Mouse (Mus musculus) cerebellum, adult 2 months (tissue): ENCODE measurements at regions not wholly inside any gene's neighbourhood (a gene's known extent, or its start where the extent isn't known, plus 50 kb on each side); places are given as distances from the start of the nearest gene placed in this dataset.
A peak's percentile ranks its signal among the peaks of the same experiment; 100 is the strongest.

Source experiments
- DNase-seq, 2 experiments: peaks; one replicate each; pipeline ENCODE4 v3.0.0; 2021
- H3K27ac ChIP-seq: fragments of 200-500 bp; 2 replicates; pipeline ENCODE4 v1.5.1; 2012; ENCODE audit warnings: low read length, control low read depth, inconsistent platforms; ENCODE audit not compliant: insufficient read depth
- H3K27me3 ChIP-seq: fragments of 200-500 bp; 2 replicates; pipeline ENCODE4 v1.6.1; 2012; ENCODE audit warnings: inconsistent platforms, mild to moderate bottlenecking, low read length, moderate library complexity; ENCODE audit not compliant: control insufficient read depth, insufficient read depth
- H3K4me1 ChIP-seq: fragments of 200-500 bp; 2 replicates; pipeline ENCODE4 v1.6.1; 2011; ENCODE audit warnings: low read length; ENCODE audit not compliant: control insufficient read depth, insufficient read depth
- H3K4me3 ChIP-seq: fragments of 200-500 bp; replicated peaks from 2 replicates; pipeline ENCODE3; 2011; ENCODE audit warnings: mild to moderate bottlenecking, low read depth, low read length, control low read depth; ENCODE audit not compliant: insufficient read depth
- CTCF ChIP-seq: fragments of 200-500 bp; IDR thresholded peaks from 2 replicates; pipeline ENCODE4 v1.5.1; 2011; ENCODE audit warnings: low read depth, mild to moderate bottlenecking, control low read depth, low read length, moderate library complexity, borderline replicate concordance; ENCODE audit not compliant: insufficient read depth
- POLR2A ChIP-seq: fragments of 200-500 bp; IDR thresholded peaks from 2 replicates; pipeline ENCODE4 v1.6.1; 2011; ENCODE audit warnings: low read length, control low read depth, borderline replicate concordance; ENCODE audit not compliant: insufficient read depth
- WGBS: fragments of 180-500 bp; shearing (Covaris S2); methylation state at CpG from one replicate; pipeline ENCODE4 v1.1.7; 2018; 5-methylcytosine and 5-hydroxymethylcytosine counted together

- DNase-seq = peak in 1 of 2 experiments; percentile 13
- TF ChIP-seq POLR2A = no peak
- TF ChIP-seq CTCF = no peak
- Histone ChIP-seq H3K27ac (no peak overlapping the region), H3K4me1 (no peaks in the 10 kb centered on the region), H3K27me3 (no peaks in the 10 kb centered on the region), H3K4me3 (no peak overlapping the region)
- WGBS = 30% methylated on average over 3 of the region's 3 CpGs
Measured at GRCm38 (mm10) chr10:17428315-17428714, 294.7 kb upstream of the Cited2 start.

GRCm38 (mm10) chr10:17431068-17431467 is 291.9 kb upstream of the Cited2 start:
- Histone ChIP-seq H3K27me3 (no peaks in the 10 kb centered on the region), H3K4me1 (no peaks in the 10 kb centered on the region), H3K4me3 (no peak overlapping the region), H3K27ac (no peak overlapping the region)
- TF ChIP-seq CTCF = no peak
- TF ChIP-seq POLR2A = no peak
- no peak for DNase-seq
- 64% methylated on average over 8 of the region's 8 CpGs for WGBS

GRCm38 (mm10) chr10:17434098-17434497 is 288.9 kb upstream of the Cited2 start:
- Histone ChIP-seq H3K4me3 (no peak overlapping the region), H3K27me3 (no peaks in the 10 kb centered on the region), H3K27ac (no peak overlapping the region), H3K4me1 (no peaks in the 10 kb centered on the region)
- WGBS = 76% methylated on average over 4 of the region's 4 CpGs
- TF ChIP-seq CTCF (no peak), POLR2A (no peak)
- no peak for DNase-seq

DNA sequence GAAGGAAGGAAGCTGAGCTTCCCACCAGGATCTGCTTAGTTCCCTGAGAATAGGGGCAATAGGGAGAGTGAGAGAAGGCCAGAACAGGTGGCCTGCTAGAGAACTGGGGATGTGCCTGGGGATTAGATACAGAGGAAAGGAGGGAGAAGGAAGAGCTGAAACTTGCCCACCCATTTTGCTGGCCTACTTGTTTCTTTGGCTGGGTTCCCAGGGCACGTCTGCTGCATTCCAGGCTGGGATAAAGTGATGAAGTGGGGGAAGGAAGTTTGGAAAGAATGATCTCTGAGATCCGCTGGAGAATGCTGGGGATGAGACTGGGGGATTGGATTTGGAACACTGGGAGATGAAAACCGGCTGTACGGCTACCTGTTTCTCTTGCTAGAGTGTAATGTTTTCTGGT is 272.8 kb upstream of the Cited2 start:
- Histone ChIP-seq H3K27me3 (no peaks in the 10 kb centered on the region), H3K4me3 (no peak overlapping the region), H3K27ac (no peak overlapping the region), H3K4me1 (no peaks in the 10 kb centered on the region)
- 51% methylated on average over 4 of the region's 4 CpGs for WGBS
- TF ChIP-seq CTCF (no peak), POLR2A (no peak)
- no peak for DNase-seq

GRCm38 (mm10) chr10:17470880-17471279 is 252.1 kb upstream of the Cited2 start:
- Histone ChIP-seq H3K4me3 (no peak overlapping the region), H3K4me1 (peaks cover 4% of the 10 kb centered on the region; the same call in 1 of the 2 replicates), H3K27ac (no peak overlapping the region), H3K27me3 (no peaks in the 10 kb centered on the region)
- TF ChIP-seq POLR2A (no peak), CTCF (no peak)
- DNase-seq = no peak
- 88% methylated on average over 4 of the region's 4 CpGs for WGBS

DNA sequence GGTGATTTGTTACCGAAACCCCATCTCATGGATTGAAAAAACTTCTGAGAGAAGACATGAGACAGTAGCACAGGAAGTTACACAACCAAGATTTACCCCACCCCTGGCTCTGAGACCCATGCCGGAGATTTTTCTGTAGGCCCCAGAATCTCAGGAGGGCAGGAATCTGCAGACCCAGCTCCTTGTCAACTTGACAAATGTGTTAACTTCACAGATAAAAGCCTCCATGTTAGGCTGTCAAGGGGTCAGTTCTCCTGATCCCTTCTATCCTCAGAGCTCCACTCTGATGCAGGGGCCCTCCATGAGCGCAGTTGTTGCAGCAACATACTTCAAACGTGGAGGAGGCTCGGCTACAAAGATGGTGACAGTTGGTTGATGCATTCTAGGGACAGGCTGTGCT is 250.5 kb upstream of the Cited2 start:
- no peak overlapping the region for H3K4me3 ChIP-seq
- H3K4me1 ChIP-seq = peaks cover 4% of the 10 kb centered on the region; the same call in 1 of the 2 replicates
- no peaks in the 10 kb centered on the region for H3K27me3 ChIP-seq
- WGBS = 80% methylated on average over 5 of the region's 5 CpGs
- DNase-seq = no peak
- TF ChIP-seq POLR2A (no peak), CTCF (no peak)
- H3K27ac ChIP-seq = no peak overlapping the region

GRCm38 (mm10) chr10:17475976-17476375 is 247.0 kb upstream of the Cited2 start:
- Histone ChIP-seq H3K4me1 (peaks cover 7% of the 10 kb centered on the region; the same call in 1 of the 2 replicates), H3K27ac (no peak overlapping the region), H3K4me3 (no peak overlapping the region), H3K27me3 (no peaks in the 10 kb centered on the region)
- DNase-seq = no peak
- 92% methylated on average over 3 of the region's 3 CpGs for WGBS
- TF ChIP-seq CTCF (no peak), POLR2A (no peak)

GRCm38 (mm10) chr10:17476720-17477119 is 246.3 kb upstream of the Cited2 start:
- Histone ChIP-seq H3K4me3 (no peak overlapping the region), H3K27me3 (no peaks in the 10 kb centered on the region), H3K27ac (no peak overlapping the region), H3K4me1 (peaks cover 7% of the 10 kb centered on the region; the same call in 1 of the 2 replicates)
- TF ChIP-seq POLR2A (no peak), CTCF (no peak)
- WGBS = 88% methylated on average over 6 of the region's 6 CpGs
- DNase-seq = no peak
